Mouse (Mus musculus) neural tube, embryonic 12.5 days (tissue): ENCODE data around the gene Cpm. TPM values are rescaled to one million over a fixed set of nuclear protein-coding genes. Genes with fewer than 3 reads are reported as not detected.
"Not testable (repeated sequence)": the region's sequence is repeated elsewhere in the genome, so short reads cannot be mapped to it uniquely, and the experiment has no call there.

Experiments
- ATAC-seq: fragments of 200-750 bp; cut with Nextera tagmentation; 2 replicates; pipeline ENCODE4 v1.8.0; 2017; ENCODE audit warnings: low read depth, mild to moderate bottlenecking, moderate TSS enrichment, moderate library complexity; ENCODE audit not compliant: low FRiP score
- H3K27ac ChIP-seq: fragments of 300-500 bp; sonication (generic); 2 replicates; pipeline ENCODE4 v1.5.1; 2016
- H3K27me3 ChIP-seq: fragments of 300-500 bp; sonication (generic); replicated peaks from 2 replicates; pipeline ENCODE4 v1.6.1; 2016; ENCODE audit warnings: mild to moderate bottlenecking
- H3K36me3 ChIP-seq: fragments of 300-500 bp; sonication (generic); 2 replicates; pipeline ENCODE4 v1.6.1; 2016; ENCODE audit warnings: mild to moderate bottlenecking
- H3K4me1 ChIP-seq: fragments of 300-500 bp; sonication (generic); 2 replicates; pipeline ENCODE4 v1.6.1; 2016
- H3K4me2 ChIP-seq: fragments of 300-500 bp; sonication (generic); replicated peaks from 2 replicates; pipeline ENCODE4 v1.6.1; 2016; ENCODE audit warnings: mild to moderate bottlenecking
- H3K4me3 ChIP-seq: fragments of 300-500 bp; sonication (generic); 2 replicates; pipeline ENCODE4 v1.5.1; 2016
- H3K9ac ChIP-seq: fragments of 300-500 bp; sonication (generic); 2 replicates; pipeline ENCODE4 v1.6.1; 2016; ENCODE audit warnings: mild to moderate bottlenecking
- H3K9me3 ChIP-seq: fragments of 300-500 bp; sonication (generic); 2 replicates; pipeline ENCODE4 v1.6.1; 2016; ENCODE audit warnings: mild to moderate bottlenecking
- WGBS: fragments of 180-500 bp; shearing (Covaris S2); methylation state at CpG from one replicate; pipeline ENCODE4 v1.1.7; 2016; 5-methylcytosine and 5-hydroxymethylcytosine counted together
- polyA plus RNA-seq: library from polyadenylated mRNA; unstranded; fragments of >200 nt; fragmentation: Nextera tagmentation; extraction: Ambion mirVana; gene quantifications from 2 replicates; pipeline ENCODE4 v1.2.1, GENCODE M21; 2016

Cpm gene
- polyA plus RNA-seq, 1 experiment from 2014 or later: 10.0 TPM

GRCm38 (mm10) chr10:117587335-117587734, 42.0 kb upstream of the Cpm start:
- no peak overlapping the region for H3K27ac ChIP-seq
- no peak overlapping the region for H3K4me3 ChIP-seq
- H3K9ac ChIP-seq: no peak overlapping the region
- H3K9me3 ChIP-seq: 0 out of 2 replicates have a peak, but pooled peaks cover 3% of the 10 kb centered on the region
- 77% methylated on average over 10 of the region's 10 CpGs for WGBS
- no peaks in the 10 kb centered on the region for H3K36me3 ChIP-seq
- no peaks in the 10 kb centered on the region for H3K27me3 ChIP-seq
- H3K4me2 ChIP-seq: no peak overlapping the region
- H3K4me1 ChIP-seq: peaks cover 8% of the 10 kb centered on the region; the same call in 1 of the 2 replicates
- no peak for ATAC-seq

GRCm38 (mm10) chr10:117588416-117589143, 40.7 kb upstream of the Cpm start:
- not testable (repeated sequence) for H3K27ac ChIP-seq, H3K27me3 ChIP-seq, ATAC-seq, H3K9me3 ChIP-seq, H3K9ac ChIP-seq, H3K4me2 ChIP-seq, H3K4me1 ChIP-seq, H3K4me3 ChIP-seq, H3K36me3 ChIP-seq
- WGBS: 90% methylated on average over 11 of the region's 11 CpGs

DNA sequence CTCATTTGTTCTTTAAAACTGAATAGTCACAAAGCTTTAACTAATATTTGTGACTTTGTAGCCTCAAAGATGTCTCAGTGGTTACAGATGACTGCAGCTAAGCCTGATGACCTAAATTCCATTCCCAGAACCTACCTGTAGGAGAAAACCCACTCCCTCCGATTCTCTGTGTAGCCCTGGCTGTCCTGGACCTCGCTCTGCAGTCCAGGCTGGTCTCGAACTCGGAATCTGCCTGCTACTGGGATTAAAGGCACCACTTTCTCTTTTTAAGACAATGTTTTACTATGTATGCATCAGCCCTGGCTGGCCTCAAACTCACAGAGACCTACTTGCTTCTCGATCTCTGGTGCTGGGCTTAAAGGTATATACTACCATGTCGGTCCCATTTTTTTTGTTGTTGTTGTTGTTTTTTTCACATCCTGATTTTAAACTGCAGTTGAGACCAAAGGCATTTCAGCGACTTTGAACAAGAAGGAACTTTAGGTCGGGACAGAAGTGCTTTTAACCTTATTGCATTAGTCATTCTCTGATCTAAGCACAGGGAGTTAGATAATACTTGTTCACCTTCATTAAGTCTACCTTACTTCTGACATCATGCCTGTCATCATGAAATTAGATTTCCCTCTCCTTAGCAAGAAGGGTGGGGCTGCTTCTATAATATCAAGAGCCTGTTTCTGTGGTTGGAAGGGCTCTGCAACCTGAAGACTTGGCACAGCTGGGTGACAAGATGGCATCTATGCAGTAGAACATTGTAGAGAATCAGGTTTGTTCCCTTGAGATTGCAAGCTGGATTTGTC, 40.0 kb upstream of the Cpm start:
- Histone ChIP-seq H3K36me3 (no peaks in the 10 kb centered on the region), H3K4me2 (no peak overlapping the region), H3K9ac (no peak overlapping the region), H3K4me1 (no peaks in the 10 kb centered on the region), H3K27ac (no peak overlapping the region), H3K4me3 (no peak overlapping the region), H3K27me3 (no peaks in the 10 kb centered on the region), H3K9me3 (0 out of 2 replicates have a peak, but pooled peaks cover 3% of the 10 kb centered on the region)
- ATAC-seq: no peak
- WGBS: 89% methylated on average over 8 of the region's 8 CpGs

DNA sequence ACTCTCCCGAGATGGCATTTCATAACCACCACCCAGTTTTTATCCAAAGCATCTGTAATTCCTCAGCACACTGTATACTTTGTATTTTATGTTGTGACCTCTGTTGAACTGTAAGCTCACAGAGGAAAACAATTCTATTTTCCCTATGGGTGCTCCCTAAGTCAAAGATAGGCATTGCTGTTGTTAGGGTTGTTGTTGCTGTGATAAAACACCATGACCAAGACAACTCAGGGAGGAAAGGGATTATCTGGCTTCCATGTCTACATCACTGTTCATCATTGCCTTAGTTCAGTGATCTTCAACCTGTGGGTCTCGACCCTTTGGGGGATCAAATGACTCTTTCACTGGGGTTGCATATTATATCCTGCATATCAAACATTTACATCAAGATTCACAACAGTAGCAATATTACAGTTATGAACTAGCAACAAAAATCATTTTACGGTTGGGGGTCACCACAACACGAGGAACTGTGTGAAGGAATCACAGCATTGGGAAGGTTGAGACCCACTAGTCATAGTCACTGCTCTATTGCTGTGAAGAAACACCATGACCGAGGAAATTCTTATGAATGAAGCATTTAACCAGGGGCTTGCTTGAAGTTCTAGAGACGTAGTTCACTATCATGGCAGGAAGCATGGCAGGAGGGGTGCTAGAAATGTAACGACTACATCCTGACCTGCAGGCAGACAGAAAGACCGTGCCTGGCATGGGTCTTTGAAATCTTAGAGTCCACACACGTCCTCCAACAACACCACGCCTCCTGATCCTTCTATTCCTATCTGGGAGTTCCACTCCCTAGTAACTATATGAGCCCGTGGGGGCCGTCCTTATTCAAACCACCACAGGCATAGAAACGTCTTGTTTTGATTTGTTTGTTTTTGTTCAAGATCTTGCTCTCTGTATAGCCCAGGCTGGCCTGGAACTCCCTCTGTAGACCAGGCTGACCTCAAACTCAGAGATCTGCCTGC, 38.7 kb upstream of the Cpm start:
- H3K27ac ChIP-seq: no peak overlapping the region
- no peak overlapping the region for H3K4me3 ChIP-seq
- H3K9ac ChIP-seq: no peak overlapping the region
- no peaks in the 10 kb centered on the region for H3K4me1 ChIP-seq
- no peak overlapping the region for H3K4me2 ChIP-seq
- WGBS: 83% methylated on average over 13 of the region's 13 CpGs
- no peaks in the 10 kb centered on the region for H3K36me3 ChIP-seq
- no peak for ATAC-seq
- H3K9me3 ChIP-seq: no peaks in the 10 kb centered on the region
- H3K27me3 ChIP-seq: no peaks in the 10 kb centered on the region

DNA sequence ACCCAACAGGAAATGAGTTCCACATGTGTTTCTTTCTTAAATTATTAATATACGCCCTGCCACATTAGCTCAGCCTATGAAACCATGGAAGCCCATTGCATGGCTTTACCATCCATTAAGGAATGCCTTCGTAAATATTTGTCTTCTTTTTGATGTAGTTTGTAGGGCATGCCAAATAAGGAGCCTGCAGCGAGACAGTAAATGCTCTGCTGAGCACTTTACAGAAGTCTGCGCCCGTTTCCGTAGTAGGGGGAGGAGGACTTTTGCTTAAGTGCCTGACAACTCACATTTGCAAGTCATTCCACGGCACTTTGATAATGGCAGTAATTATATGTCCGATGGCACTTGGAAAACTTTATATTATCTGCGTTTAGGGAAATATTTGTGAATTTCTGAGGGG, 37.5 kb upstream of the Cpm start:
- Histone ChIP-seq H3K4me3 (no peak overlapping the region), H3K27ac (no peak overlapping the region), H3K4me2 (no peak overlapping the region), H3K27me3 (no peaks in the 10 kb centered on the region), H3K9ac (no peak overlapping the region), H3K4me1 (no peaks in the 10 kb centered on the region), H3K9me3 (no peaks in the 10 kb centered on the region), H3K36me3 (no peaks in the 10 kb centered on the region)
- 61% methylated on average over 9 of the region's 9 CpGs for WGBS
- ATAC-seq: no peak

DNA sequence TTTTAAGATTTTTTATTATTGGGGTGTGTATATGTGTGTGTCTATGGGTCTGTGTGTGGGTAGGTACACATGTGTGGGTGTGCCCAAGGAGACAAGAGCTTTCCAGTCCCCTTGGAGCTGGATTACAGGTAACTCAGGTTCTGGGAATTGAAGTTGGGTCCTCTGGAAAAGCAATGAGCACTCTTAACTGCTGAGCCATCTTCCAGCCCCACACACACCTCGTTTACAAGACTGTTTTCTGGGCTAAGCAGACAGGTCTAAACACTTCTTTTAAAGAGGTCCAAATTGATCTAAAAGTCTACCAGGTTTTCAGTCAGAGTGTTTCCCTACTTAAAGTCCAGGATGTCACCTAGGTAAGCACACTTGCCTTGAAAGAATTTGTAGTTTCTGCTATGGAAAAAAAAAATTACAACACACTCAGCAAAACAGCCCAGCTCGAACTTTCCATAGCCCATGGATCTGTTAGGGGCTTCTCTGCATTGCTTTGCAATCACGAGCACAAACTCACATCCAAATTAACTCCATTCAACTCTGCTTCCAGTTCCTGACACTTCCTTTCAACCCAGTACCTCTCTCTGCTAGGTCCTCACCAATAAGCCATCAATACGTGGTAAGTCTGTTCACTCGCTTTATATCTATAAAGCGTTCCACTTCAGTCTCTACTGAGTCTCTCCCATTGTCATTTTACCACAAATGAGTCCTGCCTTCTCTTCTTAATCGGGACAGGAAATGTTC, 36.8 kb upstream of the Cpm start:
- Histone ChIP-seq H3K36me3 (no peaks in the 10 kb centered on the region), H3K4me3 (no peak overlapping the region), H3K9ac (no peak overlapping the region), H3K27me3 (no peaks in the 10 kb centered on the region), H3K4me1 (no peaks in the 10 kb centered on the region), H3K27ac (no peak overlapping the region), H3K4me2 (no peak overlapping the region), H3K9me3 (no peaks in the 10 kb centered on the region)
- ATAC-seq: no peak
- WGBS: 78% methylated on average over 7 of the region's 7 CpGs

DNA sequence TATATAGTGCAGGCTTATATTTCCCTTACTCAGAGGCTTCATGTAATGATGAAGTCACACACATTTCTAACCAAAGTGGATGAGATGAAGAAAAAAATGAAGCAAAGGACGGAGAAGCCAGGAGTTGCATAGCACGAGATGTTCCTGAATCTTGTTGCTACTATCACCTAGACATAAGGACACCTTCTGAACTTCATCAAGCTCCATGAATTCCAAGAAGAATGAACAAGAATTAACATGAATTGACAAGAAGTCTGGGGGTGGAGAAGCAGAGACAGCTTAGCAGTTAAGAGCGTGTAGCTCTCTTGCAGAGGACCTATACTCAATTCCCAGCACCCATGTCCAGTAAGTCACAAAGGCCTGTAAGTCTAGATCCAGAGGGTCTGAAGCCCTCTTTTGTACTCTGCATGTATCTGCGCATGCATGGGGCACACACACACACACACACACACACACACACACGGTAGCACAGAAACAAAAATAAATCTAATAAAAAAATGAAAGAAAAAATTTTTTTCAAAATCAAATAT, 36.2 kb upstream of the Cpm start:
- 98% methylated on average over 4 of the region's 5 CpGs for WGBS
- H3K4me3 ChIP-seq: no peak overlapping the region
- no peak overlapping the region for H3K4me2 ChIP-seq
- H3K4me1 ChIP-seq: no peaks in the 10 kb centered on the region
- no peak overlapping the region for H3K9ac ChIP-seq
- no peaks in the 10 kb centered on the region for H3K27me3 ChIP-seq
- no peaks in the 10 kb centered on the region for H3K9me3 ChIP-seq
- H3K27ac ChIP-seq: no peak overlapping the region
- no peak for ATAC-seq
- no peaks in the 10 kb centered on the region for H3K36me3 ChIP-seq

DNA sequence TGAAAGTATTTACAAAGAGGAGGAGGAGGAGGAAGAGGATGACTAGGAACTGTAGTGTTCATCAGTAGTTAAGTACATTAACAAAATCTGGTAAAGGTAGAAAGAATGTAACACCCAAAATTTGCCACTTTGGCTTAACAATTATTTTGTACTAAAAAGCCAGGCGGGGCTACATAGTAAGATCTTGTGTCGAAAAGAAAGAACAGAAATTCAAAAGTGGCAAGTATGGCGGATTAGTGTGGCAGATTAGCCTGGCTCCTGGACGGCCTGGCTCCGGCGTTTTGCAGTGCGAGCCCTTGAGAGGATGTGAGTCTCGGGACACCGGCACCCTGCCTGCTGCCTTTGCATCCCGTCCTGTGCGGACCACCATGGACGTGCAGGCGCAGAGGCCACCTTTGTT, 35.4 kb upstream of the Cpm start:
- 95% methylated on average over 13 of the region's 13 CpGs for WGBS
- no peaks in the 10 kb centered on the region for H3K4me1 ChIP-seq
- no peak overlapping the region for H3K4me3 ChIP-seq
- no peak for ATAC-seq
- H3K27ac ChIP-seq: no peak overlapping the region
- no peak overlapping the region for H3K4me2 ChIP-seq
- H3K27me3 ChIP-seq: no peaks in the 10 kb centered on the region
- H3K9ac ChIP-seq: no peak overlapping the region
- no peaks in the 10 kb centered on the region for H3K36me3 ChIP-seq
- no peaks in the 10 kb centered on the region for H3K9me3 ChIP-seq

- Histone ChIP-seq H3K9ac (no peak overlapping the region), H3K36me3 (no peaks in the 10 kb centered on the region), H3K4me2 (no peak overlapping the region), H3K27me3 (no peaks in the 10 kb centered on the region), H3K9me3 (no peaks in the 10 kb centered on the region), H3K27ac (no peak overlapping the region), H3K4me1 (no peaks in the 10 kb centered on the region), H3K4me3 (no peak overlapping the region)
- no peak for ATAC-seq
- 92% methylated on average over 17 of the region's 17 CpGs for WGBS
Measured at GRCm38 (mm10) chr10:117594291-117594850, 34.9 kb upstream of the Cpm start.

DNA sequence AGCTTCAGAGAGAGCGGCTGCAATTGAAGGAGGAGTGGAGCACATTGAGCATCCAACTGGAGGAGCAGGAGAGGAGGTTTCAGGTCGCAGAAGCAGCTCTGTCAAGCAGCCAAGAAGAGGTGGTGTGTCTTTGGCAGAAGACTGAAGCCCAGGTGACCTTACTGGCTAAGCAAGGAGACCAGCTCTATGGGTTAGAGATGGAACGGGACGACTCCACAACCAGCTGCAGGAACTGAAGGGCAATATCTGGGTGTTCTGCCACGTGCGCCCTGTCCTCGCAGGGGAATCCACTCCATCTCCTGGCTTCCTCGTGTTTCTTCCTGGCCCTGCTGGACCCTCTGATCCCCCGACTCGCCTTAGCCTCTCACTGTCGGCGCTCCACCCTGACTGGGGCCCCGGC, 34.4 kb upstream of the Cpm start:
- 90% methylated on average over 13 of the region's 13 CpGs for WGBS
- no peaks in the 10 kb centered on the region for H3K36me3 ChIP-seq
- no peak overlapping the region for H3K9ac ChIP-seq
- no peak for ATAC-seq
- no peaks in the 10 kb centered on the region for H3K9me3 ChIP-seq
- H3K27me3 ChIP-seq: no peaks in the 10 kb centered on the region
- no peak overlapping the region for H3K4me3 ChIP-seq
- no peaks in the 10 kb centered on the region for H3K4me1 ChIP-seq
- H3K4me2 ChIP-seq: no peak overlapping the region
- no peak overlapping the region for H3K27ac ChIP-seq

DNA sequence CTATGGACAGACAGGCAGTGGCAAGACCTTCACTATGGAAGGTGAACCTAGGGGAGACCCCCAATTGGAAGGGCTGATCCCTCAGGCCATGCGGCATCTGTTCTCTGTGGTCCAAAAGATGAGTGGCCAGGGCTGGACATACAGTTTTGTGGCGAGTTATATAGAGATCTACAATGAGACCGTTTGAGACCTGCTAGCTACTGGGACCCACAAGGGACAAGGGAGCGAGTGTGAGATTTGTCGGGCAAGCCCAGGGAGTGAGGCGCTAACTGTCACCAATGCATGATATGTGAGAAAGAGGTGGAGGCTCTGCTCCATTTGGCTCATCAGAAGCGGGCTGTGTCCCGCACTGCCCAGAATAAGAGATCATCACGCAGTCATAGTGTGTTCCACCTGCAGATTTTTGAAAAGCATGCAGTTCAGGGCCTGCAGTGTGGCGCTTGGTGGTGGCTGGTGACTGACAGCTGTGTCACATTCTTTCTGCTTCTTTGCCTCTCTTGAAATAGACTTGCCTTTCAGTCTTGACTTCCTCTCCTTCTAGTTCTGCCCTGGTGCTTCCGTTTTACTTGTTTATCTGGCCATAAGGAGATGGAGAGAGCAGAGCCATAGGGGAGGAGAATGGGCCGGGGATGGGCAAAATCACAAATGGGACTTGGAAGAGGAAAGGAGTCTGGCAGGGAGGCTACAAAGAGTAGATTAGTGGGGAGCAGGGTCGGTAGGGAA, 33.7 kb upstream of the Cpm start:
- WGBS: 81% methylated on average over 13 of the region's 13 CpGs
- Histone ChIP-seq H3K4me1 (no peaks in the 10 kb centered on the region), H3K36me3 (no peaks in the 10 kb centered on the region), H3K27me3 (no peaks in the 10 kb centered on the region), H3K9me3 (no peaks in the 10 kb centered on the region), H3K4me2 (no peak overlapping the region), H3K4me3 (no peak overlapping the region), H3K27ac (no peak overlapping the region), H3K9ac (no peak overlapping the region)
- ATAC-seq: no peak
